Mouse (Mus musculus): ENCODE measurements around the gene Tmem86b. TPM values are rescaled to one million over a fixed set of nuclear protein-coding genes. Genes with fewer than 3 reads are reported as not detected.
"Not testable (repeated sequence)": the region's sequence is repeated elsewhere in the genome, so short reads cannot be mapped to it uniquely, and the experiment has no call there.

Gene Tmem86b
- total RNA-seq, 2 experiments from 2014 or later = 15.4 to 20.8 TPM

DNA sequence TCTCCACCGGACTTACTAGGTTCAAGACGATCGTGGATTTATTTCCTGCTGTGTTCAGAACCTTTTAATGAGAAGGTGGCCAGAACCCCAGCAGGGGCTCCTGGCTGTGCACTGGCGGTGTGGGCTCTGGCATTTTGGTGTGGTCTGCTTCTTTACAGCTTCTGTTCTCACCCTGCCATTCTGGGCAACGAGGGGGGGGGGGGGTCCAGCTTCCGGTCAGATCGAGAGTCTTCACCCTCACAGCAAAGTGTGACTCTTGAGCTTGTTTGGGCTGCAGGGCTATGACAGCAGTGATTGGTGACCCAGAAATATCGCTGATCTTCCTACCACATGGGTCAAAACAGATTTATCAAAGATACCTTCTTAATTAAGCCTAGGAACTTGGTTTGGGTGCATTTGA is 18.8 kb downstream of the Tmem86b start:
- no peak for TF ChIP-seq CTCF (IDR thresholded peaks at IDR 0.05)
- no peak for DNase-seq (ENCODE audit: extremely low spot score in 1 of 2, low spot score in 2 of 2)
- Histone ChIP-seq H3K27ac (no peak overlapping the region), H3K4me3 (no peak overlapping the region)
- intact Hi-C loops (cut with DNase I) = no loop called here

DNA sequence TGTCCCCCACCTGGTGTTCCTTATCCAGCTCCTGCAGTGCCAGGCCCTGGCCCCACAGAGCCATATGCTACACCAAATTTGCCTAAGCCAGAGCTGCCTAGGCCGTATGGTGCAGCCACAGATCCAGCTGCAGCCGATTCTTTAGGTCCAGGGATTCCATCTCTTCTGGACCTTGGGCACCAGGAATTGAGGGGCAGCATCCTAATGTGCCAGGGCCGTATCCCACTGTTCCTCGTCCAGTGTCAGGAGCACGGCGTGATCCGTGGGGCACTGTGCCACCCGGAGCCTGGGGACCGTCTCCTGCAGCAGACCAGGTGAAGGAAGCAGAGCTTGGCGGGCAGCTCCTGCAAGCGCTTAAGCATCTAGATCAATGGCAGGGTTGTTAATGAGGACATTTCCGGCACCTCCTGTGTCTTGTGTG is 19.3 kb downstream of the Tmem86b start:
- Histone ChIP-seq H3K27ac (no peak overlapping the region), H3K4me3 (no peak overlapping the region)
- TF ChIP-seq CTCF (IDR thresholded peaks at IDR 0.05) = no peak
- intact Hi-C loops (cut with DNase I) = no loop called here
- no peak for DNase-seq (ENCODE audit: extremely low spot score in 1 of 2, low spot score in 2 of 2)

- no peak for TF ChIP-seq CTCF (IDR thresholded peaks at IDR 0.05)
- no peak overlapping the region for H3K4me3 ChIP-seq
- no peak for DNase-seq (ENCODE audit: extremely low spot score in 1 of 2, low spot score in 2 of 2)
- no peak overlapping the region for H3K27ac ChIP-seq
- intact Hi-C loops (cut with DNase I) = no loop called here
Measured at GRCm38 (mm10) chr7:4611511-4611910, 19.7 kb downstream of the Tmem86b start.

- TF ChIP-seq CTCF (IDR thresholded peaks at IDR 0.05) = no peak
- Histone ChIP-seq H3K4me3 (no peak overlapping the region), H3K27ac (no peak overlapping the region)
- no peak for DNase-seq (ENCODE audit: extremely low spot score in 1 of 2, low spot score in 2 of 2)
- intact Hi-C loops (cut with DNase I) = no loop called here
Measured at GRCm38 (mm10) chr7:4608002-4608401, 23.2 kb downstream of the Tmem86b start.

- Histone ChIP-seq H3K4me3 (no peak within 1 kb of the TSS), H3K27ac (no peak within 1 kb of the TSS)
- DNase-seq (ENCODE audit: extremely low spot score in 1 of 2, low spot score in 2 of 2) = no peak
- intact Hi-C loops (cut with DNase I) = no loop called here
- TF ChIP-seq CTCF (IDR thresholded peaks at IDR 0.05) = no peak
Measured at GRCm38 (mm10) chr7:4603873-4604272, 27.3 kb downstream of the Tmem86b start, which contains the start of gene Ptprh. Ptprh (minus strand) TSS chr7:4604041.

DNA sequence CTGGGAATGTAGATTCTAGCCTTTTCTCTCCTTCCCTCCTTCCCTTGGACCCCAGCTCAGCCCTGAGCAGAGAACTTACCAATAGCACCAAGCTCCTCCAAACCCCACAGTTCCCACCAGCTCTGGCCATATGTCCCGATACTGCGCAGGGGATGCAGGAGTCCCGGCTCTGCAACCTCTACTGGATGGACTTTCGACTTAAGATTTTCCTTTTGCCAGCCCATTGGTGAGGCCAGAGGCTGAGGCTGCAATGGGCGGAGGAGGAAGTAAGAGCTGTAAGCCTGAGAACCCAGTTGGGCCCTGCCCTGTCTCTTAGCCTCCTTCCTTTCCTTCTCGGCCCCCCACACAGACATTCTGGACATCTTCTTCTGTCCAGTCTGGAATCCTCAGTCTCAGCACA is 28.3 kb downstream of the Tmem86b start:
- intact Hi-C loops (cut with DNase I) = no loop called here
- DNase-seq (ENCODE audit: extremely low spot score in 1 of 2, low spot score in 2 of 2) = no peak
- TF ChIP-seq CTCF (IDR thresholded peaks at IDR 0.05) = no peak
- H3K4me3 ChIP-seq = no peak overlapping the region
- H3K27ac ChIP-seq = no peak overlapping the region

DNA sequence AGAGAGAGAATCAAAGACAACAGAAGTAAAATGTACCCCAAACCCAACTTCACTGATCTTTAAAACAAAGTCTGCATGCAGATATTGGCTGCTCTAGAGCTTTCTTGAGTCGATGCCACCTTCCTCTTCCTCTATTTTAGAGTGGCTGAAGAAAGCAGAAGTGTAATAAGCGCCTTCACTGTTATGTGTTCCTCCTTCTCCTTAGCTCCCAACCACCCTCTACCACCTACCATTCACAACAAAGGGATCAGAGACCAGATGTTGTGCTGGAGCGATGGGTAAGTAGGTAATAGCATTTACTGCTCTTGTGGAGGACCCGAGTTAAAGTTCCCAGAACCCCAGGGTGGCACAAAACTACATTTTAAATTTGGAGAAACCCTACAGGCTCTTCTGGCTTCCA is 34.2 kb downstream of the Tmem86b start:
- H3K27ac ChIP-seq; H3K4me3 ChIP-seq; intact Hi-C loops (cut with DNase I); DNase-seq (ENCODE audit: extremely low spot score in 1 of 2, low spot score in 2 of 2): not testable (repeated sequence)

- intact Hi-C loops (cut with DNase I); H3K4me3 ChIP-seq; DNase-seq (ENCODE audit: extremely low spot score in 1 of 2, low spot score in 2 of 2); H3K27ac ChIP-seq: not testable (repeated sequence)
Measured at GRCm38 (mm10) chr7:4581481-4581880, 49.7 kb downstream of the Tmem86b start.

Small RNA genes lying within 50 kb of the gene (microRNA-seq; reads per million reads assigned to microRNA genes)
- gene Gm23577 = 0 reads per million in 2 experiments

Other genes starting within 250 kb of the Tmem86b start
- gene Gp6, start 233.7 kb downstream of the Tmem86b start, total RNA-seq (2021) = under 1 TPM in 1 of 2 experiments, not detected in 1; 0.05 TPM
- gene Rdh13, start 185.8 kb downstream of the Tmem86b start, total RNA-seq (2021) = 10 to 100 TPM; 25.1 to 29.3 TPM
- gene Eps8l1, start 170.7 kb downstream of the Tmem86b start, total RNA-seq (2021) = 1 to 10 TPM; 5.3 to 5.4 TPM
- 100 to 1,000 TPM; 173 to 177 TPM for gene Ppp1r12c, start 129.7 kb downstream of the Tmem86b start, total RNA-seq (2021)
- gene Tnnt1, start 115.0 kb downstream of the Tmem86b start, total RNA-seq (2021) = 1 to 10 TPM; 7.4 to 9.2 TPM
- gene Tnni3, start 107.2 kb downstream of the Tmem86b start, total RNA-seq (2021) = under 1 TPM; 0.84 to 0.96 TPM
- gene Dnaaf3, start 99.0 kb downstream of the Tmem86b start, total RNA-seq (2021) = under 1 TPM; 0.20 to 0.49 TPM
- 100 to 1,000 TPM; 270 to 272 TPM for gene Syt5, start 83.9 kb downstream of the Tmem86b start, total RNA-seq (2021)
- gene Ptprh, start 27.4 kb downstream of the Tmem86b start, total RNA-seq (2021) = under 1 TPM; 0.35 to 0.43 TPM
- 100 to 1,000 TPM; 144 to 151 TPM for gene Ppp6r1, start 27.6 kb upstream of the Tmem86b start, total RNA-seq (2021)
- 100 to 1,000 TPM in 1 of 2 experiments, 10 to 100 TPM in 1; 99.9 to 102 TPM for gene Hspbp1, start 53.6 kb upstream of the Tmem86b start, total RNA-seq (2021)
- gene Brsk1, start 59.2 kb upstream of the Tmem86b start, total RNA-seq (2021) = 100 to 1,000 TPM; 425 to 440 TPM
- not detected for gene Tmem150b, start 93.8 kb upstream of the Tmem86b start, total RNA-seq (2021)
- 10 to 100 TPM; 23.8 to 31.1 TPM for gene Kmt5c, start 108.7 kb upstream of the Tmem86b start, total RNA-seq (2021)
- gene Cox6b2, start 121.7 kb upstream of the Tmem86b start, total RNA-seq (2021) = 1 to 10 TPM; 3.8 to 4.8 TPM
- not detected for gene Fam71e2, start 139.9 kb upstream of the Tmem86b start, total RNA-seq (2021)
- gene Il11, start 151.4 kb upstream of the Tmem86b start, total RNA-seq (2021) = under 1 TPM; 0.36 to 0.58 TPM
- gene Tmem190, start 151.5 kb upstream of the Tmem86b start, total RNA-seq (2021) = not detected
- gene Tmem238, start 158.2 kb upstream of the Tmem86b start, total RNA-seq (2021) = 1 to 10 TPM; 2.5 to 4.0 TPM
- 100 to 1,000 TPM; 421 to 437 TPM for gene Rpl28, start 161.5 kb upstream of the Tmem86b start, total RNA-seq (2021)
- 100 to 1,000 TPM; 104 to 117 TPM for gene Ube2s, start 181.2 kb upstream of the Tmem86b start, total RNA-seq (2021)
- 100 to 1,000 TPM; 134 to 138 TPM for gene Shisa7, start 213.3 kb upstream of the Tmem86b start, total RNA-seq (2021)
- 1 to 10 TPM; 6.9 to 9.3 TPM for gene Isoc2b, start 238.8 kb upstream of the Tmem86b start, total RNA-seq (2021)
- 10 to 100 TPM; 11.3 to 12.6 TPM for gene Isoc2a, start 245.7 kb upstream of the Tmem86b start, total RNA-seq (2021)